Mouse (Mus musculus): ENCODE measurements at regions not wholly inside any gene's neighbourhood (a gene's known extent, or its start where the extent isn't known, plus 50 kb on each side); places are given as distances from the start of the nearest gene placed in this dataset.

GRCm38 (mm10) chr12:110154225-110154962, 124.5 kb upstream of the Dio3 start:
- Histone ChIP-seq H3K4me3 (no peak overlapping the region), H3K9ac (no peak overlapping the region), H3K4me1 (replicated peaks) (peaks cover 16% of the 10 kb centered on the region), H3K27me3 (no peaks in the 10 kb centered on the region), H3K9me3 (0 out of 2 replicates have a peak, but pooled peaks cover 3% of the 10 kb centered on the region), H3K36me3 (no peaks in the 10 kb centered on the region), H3K27ac (replicated peaks) (no peak overlapping the region), H3K4me2 (no peak overlapping the region)
- no peak for ATAC-seq (ENCODE audit: low read depth)
- WGBS = 88% methylated on average over 8 of the region's 8 CpGs

DNA sequence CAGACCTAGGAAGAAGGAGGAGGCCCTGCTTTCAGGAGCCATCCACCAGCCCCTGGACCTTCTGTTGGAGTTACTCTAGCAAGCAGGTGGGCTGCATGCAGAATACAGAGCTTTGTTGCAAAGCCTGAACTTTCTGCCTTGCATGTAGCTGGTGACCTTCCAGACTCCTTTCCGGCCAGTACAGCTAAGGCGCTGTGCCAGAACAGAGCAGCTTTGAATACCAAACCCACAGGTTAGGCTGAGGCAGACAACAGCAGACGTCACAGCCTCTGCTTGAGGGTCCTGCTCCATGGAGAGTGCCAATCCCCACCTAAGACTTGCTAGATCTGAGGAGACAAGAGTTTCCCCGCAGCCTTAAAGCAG, 123.9 kb upstream of the Dio3 start:
- peaks cover 16% of the 10 kb centered on the region for H3K4me1 ChIP-seq (replicated peaks)
- H3K27ac ChIP-seq (replicated peaks) = no peak overlapping the region
- no peaks in the 10 kb centered on the region for H3K9me3 ChIP-seq
- ATAC-seq (ENCODE audit: low read depth) = no peak
- no peak overlapping the region for H3K9ac ChIP-seq
- H3K27me3 ChIP-seq = no peaks in the 10 kb centered on the region
- 88% methylated on average over 4 of the region's 4 CpGs for WGBS
- no peak overlapping the region for H3K4me2 ChIP-seq
- H3K4me3 ChIP-seq = no peak overlapping the region
- no peaks in the 10 kb centered on the region for H3K36me3 ChIP-seq

GRCm38 (mm10) chr12:110156441-110156840, 122.4 kb upstream of the Dio3 start:
- no peaks in the 10 kb centered on the region for H3K36me3 ChIP-seq
- H3K4me1 ChIP-seq (replicated peaks) = peaks cover 16% of the 10 kb centered on the region
- H3K9ac ChIP-seq = no peak overlapping the region
- H3K4me2 ChIP-seq = no peak overlapping the region
- WGBS = 53% methylated on average over 8 of the region's 8 CpGs
- no peak for ATAC-seq (ENCODE audit: low read depth)
- H3K9me3 ChIP-seq = no peaks in the 10 kb centered on the region
- no peak overlapping the region for H3K27ac ChIP-seq (replicated peaks)
- H3K4me3 ChIP-seq = no peak overlapping the region
- H3K27me3 ChIP-seq = no peaks in the 10 kb centered on the region

GRCm38 (mm10) chr12:110157998-110158747, 120.7 kb upstream of the Dio3 start:
- no peak for ATAC-seq (ENCODE audit: low read depth)
- H3K36me3 ChIP-seq = no peaks in the 10 kb centered on the region
- H3K27ac ChIP-seq (replicated peaks) = no peak overlapping the region
- H3K27me3 ChIP-seq = no peaks in the 10 kb centered on the region
- H3K9me3 ChIP-seq = no peaks in the 10 kb centered on the region
- no peak overlapping the region for H3K4me2 ChIP-seq
- H3K9ac ChIP-seq = no peak overlapping the region
- 74% methylated on average over 16 of the region's 16 CpGs for WGBS
- no peak overlapping the region for H3K4me3 ChIP-seq
- peaks cover 16% of the 10 kb centered on the region for H3K4me1 ChIP-seq (replicated peaks)

DNA sequence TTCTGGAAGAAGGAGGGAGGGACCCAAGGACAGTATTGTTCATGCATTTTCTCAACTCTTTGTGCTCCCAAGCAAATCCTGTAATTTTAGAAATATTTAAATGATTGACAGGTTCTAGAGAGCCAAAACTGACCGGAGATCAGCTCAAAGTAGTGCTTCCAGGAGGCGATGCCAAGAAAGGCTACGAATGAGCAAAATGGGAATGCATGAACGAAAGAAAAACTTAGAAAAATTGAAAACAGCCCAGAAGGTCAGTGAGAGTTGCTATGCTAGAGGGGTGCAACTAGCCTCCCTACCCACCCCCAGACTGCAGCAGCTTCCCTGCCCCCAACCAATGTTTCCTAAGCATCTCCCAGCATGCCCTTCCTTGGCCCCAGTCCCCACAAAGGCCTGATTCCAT, 117.6 kb upstream of the Dio3 start:
- ATAC-seq (ENCODE audit: low read depth) = no peak
- 91% methylated on average over 4 of the region's 4 CpGs for WGBS
- no peak overlapping the region for H3K27ac ChIP-seq (replicated peaks)

GRCm38 (mm10) chr12:110165462-110165861, 113.4 kb upstream of the Dio3 start:
- no peaks in the 10 kb centered on the region for H3K27me3 ChIP-seq
- ATAC-seq (ENCODE audit: low read depth) = no peak
- no peak overlapping the region for H3K4me3 ChIP-seq
- H3K27ac ChIP-seq (replicated peaks) = no peak overlapping the region
- no peaks in the 10 kb centered on the region for H3K36me3 ChIP-seq
- no peak overlapping the region for H3K4me2 ChIP-seq
- WGBS = 84% methylated on average over 13 of the region's 13 CpGs
- no peak overlapping the region for H3K9ac ChIP-seq
- no peaks in the 10 kb centered on the region for H3K4me1 ChIP-seq (replicated peaks)
- no peaks in the 10 kb centered on the region for H3K9me3 ChIP-seq

More for the DNA sequence above, 117.6 kb upstream of the Dio3 start:
- Histone ChIP-seq H3K4me1 (replicated peaks) (peaks cover 8% of the 10 kb centered on the region; the same call in 1 of the 2 replicates), H3K27me3 (no peaks in the 10 kb centered on the region), H3K9ac (no peak overlapping the region), H3K4me2 (no peak overlapping the region), H3K4me3 (no peak overlapping the region), H3K9me3 (no peaks in the 10 kb centered on the region), H3K36me3 (no peaks in the 10 kb centered on the region)

DNA sequence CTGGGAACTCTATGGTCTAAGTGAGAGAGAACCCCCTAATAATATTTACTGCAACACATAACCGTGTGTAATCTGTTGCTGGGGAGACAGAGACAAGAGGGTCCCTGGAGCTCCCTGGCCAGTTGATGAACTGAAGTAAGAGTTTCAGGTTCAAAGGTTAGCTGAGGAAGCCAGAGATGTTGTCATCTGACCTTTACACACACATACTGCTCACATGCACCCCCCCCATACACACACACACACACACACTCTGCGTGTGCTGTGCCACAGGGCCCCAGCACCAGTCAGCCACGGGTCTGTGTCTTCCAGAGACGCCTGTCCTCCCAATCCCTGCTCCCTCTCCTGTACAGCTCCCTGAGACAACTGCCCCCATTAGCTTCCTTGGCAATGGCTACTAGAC, 110.5 kb upstream of the Dio3 start:
- no peaks in the 10 kb centered on the region for H3K36me3 ChIP-seq
- no peak overlapping the region for H3K4me3 ChIP-seq
- H3K27ac ChIP-seq (replicated peaks) = no peak overlapping the region
- 84% methylated on average over 4 of the region's 4 CpGs for WGBS
- H3K9ac ChIP-seq = no peak overlapping the region
- no peaks in the 10 kb centered on the region for H3K27me3 ChIP-seq
- no peaks in the 10 kb centered on the region for H3K4me1 ChIP-seq (replicated peaks)
- no peaks in the 10 kb centered on the region for H3K9me3 ChIP-seq
- no peak for ATAC-seq (ENCODE audit: low read depth)
- no peak overlapping the region for H3K4me2 ChIP-seq

GRCm38 (mm10) chr12:110169261-110169660, 109.6 kb upstream of the Dio3 start:
- H3K9ac ChIP-seq = no peak overlapping the region
- H3K4me2 ChIP-seq = no peak overlapping the region
- no peaks in the 10 kb centered on the region for H3K27me3 ChIP-seq
- H3K36me3 ChIP-seq = no peaks in the 10 kb centered on the region
- H3K9me3 ChIP-seq = no peaks in the 10 kb centered on the region
- no peak overlapping the region for H3K27ac ChIP-seq (replicated peaks)
- no peak overlapping the region for H3K4me3 ChIP-seq
- WGBS = 93% methylated on average over 1 of the region's 1 CpGs
- no peak for ATAC-seq (ENCODE audit: low read depth)
- H3K4me1 ChIP-seq (replicated peaks) = no peaks in the 10 kb centered on the region

GRCm38 (mm10) chr12:110170496-110170895, 108.4 kb upstream of the Dio3 start:
- Histone ChIP-seq H3K36me3 (no peaks in the 10 kb centered on the region), H3K4me3 (no peak overlapping the region), H3K4me2 (no peak overlapping the region), H3K27ac (replicated peaks) (no peak overlapping the region), H3K9me3 (no peaks in the 10 kb centered on the region), H3K27me3 (no peaks in the 10 kb centered on the region), H3K4me1 (replicated peaks) (no peaks in the 10 kb centered on the region), H3K9ac (no peak overlapping the region)
- 89% methylated on average over 8 of the region's 8 CpGs for WGBS
- no peak for ATAC-seq (ENCODE audit: low read depth)

- H3K4me2 ChIP-seq = no peak overlapping the region
- no peak for ATAC-seq (ENCODE audit: low read depth)
- H3K9ac ChIP-seq = no peak overlapping the region
- no peaks in the 10 kb centered on the region for H3K9me3 ChIP-seq
- no peak overlapping the region for H3K27ac ChIP-seq (replicated peaks)
- H3K36me3 ChIP-seq = no peaks in the 10 kb centered on the region
- no peaks in the 10 kb centered on the region for H3K4me1 ChIP-seq (replicated peaks)
- no peaks in the 10 kb centered on the region for H3K27me3 ChIP-seq
- 75% methylated on average over 2 of the region's 2 CpGs for WGBS
- H3K4me3 ChIP-seq = no peak overlapping the region
These were observed 101.0 kb upstream of the Dio3 start for GRCm38 (mm10) chr12:110177826-110178225.

DNA sequence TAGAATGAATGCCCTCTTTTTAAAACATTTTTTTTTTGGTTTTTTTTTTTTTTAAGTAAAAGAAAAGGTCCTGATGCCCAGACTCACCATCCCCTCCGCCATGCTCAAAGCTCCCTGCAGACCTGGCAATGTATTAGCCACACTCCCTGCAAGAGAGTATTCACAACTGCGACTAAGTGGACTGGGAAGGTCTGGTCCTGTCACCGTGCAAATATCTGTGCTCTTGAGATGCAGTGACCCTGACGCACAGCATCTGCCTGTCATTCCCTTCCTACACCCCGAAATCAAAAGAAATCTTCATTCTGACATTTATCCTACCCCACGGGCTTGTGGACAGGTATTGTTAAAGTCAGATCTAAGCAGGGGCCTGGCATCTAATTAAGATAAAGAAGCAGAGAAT, 95.4 kb upstream of the Dio3 start:
- no peak overlapping the region for H3K27ac ChIP-seq (replicated peaks)
- 25% methylated on average over 6 of the region's 6 CpGs for WGBS

GRCm38 (mm10) chr12:110185399-110185798, 93.5 kb upstream of the Dio3 start:
- ATAC-seq (ENCODE audit: low read depth) = no peak
- Histone ChIP-seq H3K36me3 (no peaks in the 10 kb centered on the region), H3K4me1 (replicated peaks) (peaks cover 33% of the 10 kb centered on the region), H3K27ac (replicated peaks) (no peak overlapping the region), H3K9me3 (no peaks in the 10 kb centered on the region), H3K27me3 (peaks cover 59% of the 10 kb centered on the region), H3K9ac (no peak overlapping the region), H3K4me3 (no peak overlapping the region), H3K4me2 (no peak overlapping the region)
- 50% methylated on average over 9 of the region's 9 CpGs for WGBS

More for the DNA sequence above, 95.4 kb upstream of the Dio3 start:
- no peaks in the 10 kb centered on the region for H3K36me3 ChIP-seq
- H3K27me3 ChIP-seq = peaks cover 45% of the 10 kb centered on the region
- ATAC-seq (ENCODE audit: low read depth) = no peak
- H3K4me1 ChIP-seq (replicated peaks) = peaks cover 22% of the 10 kb centered on the region
- H3K4me3 ChIP-seq = no peak overlapping the region
- H3K9me3 ChIP-seq = no peaks in the 10 kb centered on the region
- no peak overlapping the region for H3K9ac ChIP-seq
- no peak overlapping the region for H3K4me2 ChIP-seq

Measured in neural tube, embryonic 13.5 days (tissue).